Mouse (Mus musculus): ENCODE measurements around the gene Igsf21. TPM values are rescaled to one million over a fixed set of nuclear protein-coding genes. Genes with fewer than 3 reads are reported as not detected.

Gene Igsf21
- polyA plus RNA-seq, 1 experiment from 2014 or later: 50.9 TPM

- peaks cover 4% of the 10 kb centered on the region; the same call in 1 of the 2 replicates for H3K9me3 ChIP-seq (ENCODE audit: control insufficient read depth, low read length)
- no peak overlapping the region for H3K27ac ChIP-seq (ENCODE audit: low read length)
- no peak overlapping the region for H3K4me3 ChIP-seq (replicated peaks; ENCODE audit: low read length)
- H3K9ac ChIP-seq (replicated peaks; ENCODE audit: low read depth, low read length): no peak overlapping the region
- H3K4me2 ChIP-seq (ENCODE audit: low read length): no peak overlapping the region
- no peaks in the 10 kb centered on the region for H3K36me3 ChIP-seq (ENCODE audit: control insufficient read depth, insufficient read depth)
- no peaks in the 10 kb centered on the region for H3K27me3 ChIP-seq (replicated peaks; ENCODE audit: control insufficient read depth, insufficient read depth, low read length)
- 87% methylated on average over 10 of the region's 10 CpGs for WGBS
- H3K4me1 ChIP-seq (replicated peaks; ENCODE audit: control insufficient read depth, insufficient read depth, low read length): peaks cover 18% of the 10 kb centered on the region
- ATAC-seq: no peak
Measured at GRCm38 (mm10) chr4:140143884-140144525, 102.6 kb downstream of the Igsf21 start.

GRCm38 (mm10) chr4:140143178-140143577, 103.4 kb downstream of the Igsf21 start:
- H3K9ac ChIP-seq (replicated peaks; ENCODE audit: low read depth, low read length): no peak overlapping the region
- H3K4me2 ChIP-seq (ENCODE audit: low read length): no peak overlapping the region
- no peak for ATAC-seq
- peaks cover 12% of the 10 kb centered on the region for H3K4me1 ChIP-seq (replicated peaks; ENCODE audit: control insufficient read depth, insufficient read depth, low read length)
- no peaks in the 10 kb centered on the region for H3K27me3 ChIP-seq (replicated peaks; ENCODE audit: control insufficient read depth, insufficient read depth, low read length)
- H3K4me3 ChIP-seq (replicated peaks; ENCODE audit: low read length): no peak overlapping the region
- H3K36me3 ChIP-seq (ENCODE audit: control insufficient read depth, insufficient read depth): no peaks in the 10 kb centered on the region
- peaks cover 4% of the 10 kb centered on the region; the same call in 1 of the 2 replicates for H3K9me3 ChIP-seq (ENCODE audit: control insufficient read depth, low read length)
- H3K27ac ChIP-seq (ENCODE audit: low read length): no peak overlapping the region
- WGBS: 93% methylated on average over 6 of the region's 6 CpGs

GRCm38 (mm10) chr4:140140485-140140884, 106.1 kb downstream of the Igsf21 start:
- peaks cover 4% of the 10 kb centered on the region; the same call in 1 of the 2 replicates for H3K9me3 ChIP-seq (ENCODE audit: control insufficient read depth, low read length)
- no peaks in the 10 kb centered on the region for H3K27me3 ChIP-seq (replicated peaks; ENCODE audit: control insufficient read depth, insufficient read depth, low read length)
- ATAC-seq: no peak
- H3K4me2 ChIP-seq (ENCODE audit: low read length): no peak overlapping the region
- WGBS: 64% methylated on average over 9 of the region's 9 CpGs
- no peak overlapping the region for H3K4me3 ChIP-seq (replicated peaks; ENCODE audit: low read length)
- H3K27ac ChIP-seq (ENCODE audit: low read length): no peak overlapping the region
- no peaks in the 10 kb centered on the region; the same call in 1 of the 2 replicates for H3K4me1 ChIP-seq (replicated peaks; ENCODE audit: control insufficient read depth, insufficient read depth, low read length)
- H3K9ac ChIP-seq (replicated peaks; ENCODE audit: low read depth, low read length): no peak overlapping the region
- no peaks in the 10 kb centered on the region for H3K36me3 ChIP-seq (ENCODE audit: control insufficient read depth, insufficient read depth)

- no peaks in the 10 kb centered on the region for H3K27me3 ChIP-seq (replicated peaks; ENCODE audit: control insufficient read depth, insufficient read depth, low read length)
- 62% methylated on average over 5 of the region's 5 CpGs for WGBS
- H3K9ac ChIP-seq (replicated peaks; ENCODE audit: low read depth, low read length): no peak overlapping the region
- H3K4me3 ChIP-seq (replicated peaks; ENCODE audit: low read length): no peak overlapping the region
- H3K9me3 ChIP-seq (ENCODE audit: control insufficient read depth, low read length): peaks cover 4% of the 10 kb centered on the region; the same call in 1 of the 2 replicates
- H3K4me2 ChIP-seq (ENCODE audit: low read length): no peak overlapping the region
- no peaks in the 10 kb centered on the region for H3K36me3 ChIP-seq (ENCODE audit: control insufficient read depth, insufficient read depth)
- ATAC-seq: no peak
- no peak overlapping the region for H3K27ac ChIP-seq (ENCODE audit: low read length)
- H3K4me1 ChIP-seq (replicated peaks; ENCODE audit: control insufficient read depth, insufficient read depth, low read length): no peaks in the 10 kb centered on the region
Measured at GRCm38 (mm10) chr4:140138846-140139245, 107.7 kb downstream of the Igsf21 start.

GRCm38 (mm10) chr4:140131625-140132321, 114.8 kb downstream of the Igsf21 start:
- H3K9ac ChIP-seq (replicated peaks; ENCODE audit: low read depth, low read length): no peak overlapping the region
- no peak for ATAC-seq

GRCm38 (mm10) chr4:140131201-140131600, 115.4 kb downstream of the Igsf21 start:
- WGBS: 9% methylated on average over 5 of the region's 5 CpGs
- Histone ChIP-seq H3K4me2 (ENCODE audit: low read length) (no peak overlapping the region), H3K4me1 (replicated peaks; ENCODE audit: control insufficient read depth, insufficient read depth, low read length) (0 out of 2 replicates have a peak, but pooled peaks cover 2% of the 10 kb centered on the region), H3K27ac (ENCODE audit: low read length) (no peak overlapping the region), H3K36me3 (ENCODE audit: control insufficient read depth, insufficient read depth) (no peaks in the 10 kb centered on the region), H3K9me3 (ENCODE audit: control insufficient read depth, low read length) (no peaks in the 10 kb centered on the region), H3K27me3 (replicated peaks; ENCODE audit: control insufficient read depth, insufficient read depth, low read length) (no peaks in the 10 kb centered on the region), H3K9ac (replicated peaks; ENCODE audit: low read depth, low read length) (no peak overlapping the region), H3K4me3 (replicated peaks; ENCODE audit: low read length) (no peak overlapping the region)
- no peak for ATAC-seq

More at GRCm38 (mm10) chr4:140131625-140132321, 114.8 kb downstream of the Igsf21 start:
- Histone ChIP-seq H3K27ac (ENCODE audit: low read length) (no peak overlapping the region), H3K4me3 (replicated peaks; ENCODE audit: low read length) (no peak overlapping the region), H3K4me1 (replicated peaks; ENCODE audit: control insufficient read depth, insufficient read depth, low read length) (0 out of 2 replicates have a peak, but pooled peaks cover 2% of the 10 kb centered on the region), H3K9me3 (ENCODE audit: control insufficient read depth, low read length) (no peaks in the 10 kb centered on the region), H3K27me3 (replicated peaks; ENCODE audit: control insufficient read depth, insufficient read depth, low read length) (no peaks in the 10 kb centered on the region), H3K36me3 (ENCODE audit: control insufficient read depth, insufficient read depth) (no peaks in the 10 kb centered on the region), H3K4me2 (ENCODE audit: low read length) (no peak overlapping the region)
- WGBS: 33% methylated on average over 9 of the region's 9 CpGs

GRCm38 (mm10) chr4:140129553-140130275, 116.9 kb downstream of the Igsf21 start:
- Histone ChIP-seq H3K27me3 (replicated peaks; ENCODE audit: control insufficient read depth, insufficient read depth, low read length) (no peaks in the 10 kb centered on the region), H3K4me2 (ENCODE audit: low read length) (no peak overlapping the region), H3K4me3 (replicated peaks; ENCODE audit: low read length) (no peak overlapping the region), H3K9me3 (ENCODE audit: control insufficient read depth, low read length) (no peaks in the 10 kb centered on the region), H3K9ac (replicated peaks; ENCODE audit: low read depth, low read length) (no peak overlapping the region), H3K27ac (ENCODE audit: low read length) (no peak overlapping the region), H3K36me3 (ENCODE audit: control insufficient read depth, insufficient read depth) (no peaks in the 10 kb centered on the region), H3K4me1 (replicated peaks; ENCODE audit: control insufficient read depth, insufficient read depth, low read length) (0 out of 2 replicates have a peak, but pooled peaks cover 2% of the 10 kb centered on the region)
- WGBS: 57% methylated on average over 12 of the region's 12 CpGs
- ATAC-seq: no peak

- Histone ChIP-seq H3K9me3 (ENCODE audit: control insufficient read depth, low read length) (no peaks in the 10 kb centered on the region), H3K4me3 (replicated peaks; ENCODE audit: low read length) (no peak overlapping the region), H3K27me3 (replicated peaks; ENCODE audit: control insufficient read depth, insufficient read depth, low read length) (no peaks in the 10 kb centered on the region), H3K36me3 (ENCODE audit: control insufficient read depth, insufficient read depth) (no peaks in the 10 kb centered on the region), H3K9ac (replicated peaks; ENCODE audit: low read depth, low read length) (no peak overlapping the region), H3K4me1 (replicated peaks; ENCODE audit: control insufficient read depth, insufficient read depth, low read length) (peaks cover 7% of the 10 kb centered on the region; the same call in 1 of the 2 replicates), H3K27ac (ENCODE audit: low read length) (no peak overlapping the region), H3K4me2 (ENCODE audit: low read length) (no peak overlapping the region)
- 77% methylated on average over 11 of the region's 11 CpGs for whole genome bisulfite sequencing
- ATAC-seq: no peak
Measured at GRCm38 (mm10) chr4:140128116-140128515, 118.5 kb downstream of the Igsf21 start.

- no peak for ATAC-seq
- WGBS: 93% methylated on average over 7 of the region's 7 CpGs
- H3K9me3 ChIP-seq (ENCODE audit: control insufficient read depth, low read length): no peaks in the 10 kb centered on the region
Measured at GRCm38 (mm10) chr4:140125806-140126205, 120.8 kb downstream of the Igsf21 start.

More at GRCm38 (mm10) chr4:140125806-140126205, 120.8 kb downstream of the Igsf21 start:
- Histone ChIP-seq H3K4me1 (replicated peaks; ENCODE audit: control insufficient read depth, insufficient read depth, low read length) (peaks cover 10% of the 10 kb centered on the region; the same call in 1 of the 2 replicates), H3K4me3 (replicated peaks; ENCODE audit: low read length) (no peak overlapping the region), H3K9ac (replicated peaks; ENCODE audit: low read depth, low read length) (no peak overlapping the region), H3K36me3 (ENCODE audit: control insufficient read depth, insufficient read depth) (no peaks in the 10 kb centered on the region), H3K4me2 (ENCODE audit: low read length) (no peak overlapping the region), H3K27me3 (replicated peaks; ENCODE audit: control insufficient read depth, insufficient read depth, low read length) (no peaks in the 10 kb centered on the region), H3K27ac (ENCODE audit: low read length) (no peak overlapping the region)
